Mouse (Mus musculus) testis, adult 2 months (tissue): ENCODE results near the gene Elmo1. TPM values are rescaled to one million over a fixed set of nuclear protein-coding genes. Genes with fewer than 3 reads are reported as not detected.

ENCODE experiments used
- H3K27ac ChIP-seq: fragments of 200-500 bp; 2 replicates; pipeline ENCODE4 v1.5.1; 2012; ENCODE audit warnings: low read depth, low read length; ENCODE audit not compliant: control insufficient read depth, insufficient read depth
- H3K27me3 ChIP-seq: fragments of 200-500 bp; 2 replicates; pipeline ENCODE4 v1.6.1; 2012; ENCODE audit warnings: mild to moderate bottlenecking, low read length, moderate library complexity; ENCODE audit not compliant: control insufficient read depth, insufficient read depth
- H3K36me3 ChIP-seq: fragments of 200-500 bp; 2 replicates; pipeline ENCODE4 v1.6.1; 2012; ENCODE audit warnings: mild to moderate bottlenecking, low read length; ENCODE audit not compliant: control insufficient read depth, insufficient read depth
- H3K4me1 ChIP-seq: fragments of 200-500 bp; 2 replicates; pipeline ENCODE4 v1.6.1; 2012; ENCODE audit warnings: low read length; ENCODE audit not compliant: control insufficient read depth, insufficient read depth
- H3K4me3 ChIP-seq: fragments of 200-500 bp; 2 replicates; pipeline ENCODE4 v1.5.1; 2012; ENCODE audit warnings: low read depth, mild to moderate bottlenecking, low read length, moderate library complexity, mixed read lengths; ENCODE audit not compliant: control insufficient read depth
- CTCF ChIP-seq: fragments of 200-500 bp; IDR thresholded peaks from 2 replicates; pipeline ENCODE4 v1.5.1; 2012; ENCODE audit warnings: low read depth, mild to moderate bottlenecking, inconsistent platforms, low read length, moderate library complexity; ENCODE audit not compliant: control insufficient read depth, insufficient read depth, insufficient replicate concordance
- POLR2A ChIP-seq: fragments of 200-500 bp; IDR thresholded peaks from 2 replicates; pipeline ENCODE4 v1.6.1; 2012; ENCODE audit warnings: low read depth, mild to moderate bottlenecking, inconsistent platforms, low read length, moderate library complexity; ENCODE audit not compliant: control insufficient read depth
- polyA plus RNA-seq: library from polyadenylated mRNA; depleted of rRNA; stranded (reverse); fragments of >200 nt; gene quantifications from 2 replicates; pipeline ENCODE4 v1.2.3, GENCODE M21; 2012

The Elmo1 gene
- polyA plus RNA-seq, 1 experiment, result 17.9 TPM

DNA sequence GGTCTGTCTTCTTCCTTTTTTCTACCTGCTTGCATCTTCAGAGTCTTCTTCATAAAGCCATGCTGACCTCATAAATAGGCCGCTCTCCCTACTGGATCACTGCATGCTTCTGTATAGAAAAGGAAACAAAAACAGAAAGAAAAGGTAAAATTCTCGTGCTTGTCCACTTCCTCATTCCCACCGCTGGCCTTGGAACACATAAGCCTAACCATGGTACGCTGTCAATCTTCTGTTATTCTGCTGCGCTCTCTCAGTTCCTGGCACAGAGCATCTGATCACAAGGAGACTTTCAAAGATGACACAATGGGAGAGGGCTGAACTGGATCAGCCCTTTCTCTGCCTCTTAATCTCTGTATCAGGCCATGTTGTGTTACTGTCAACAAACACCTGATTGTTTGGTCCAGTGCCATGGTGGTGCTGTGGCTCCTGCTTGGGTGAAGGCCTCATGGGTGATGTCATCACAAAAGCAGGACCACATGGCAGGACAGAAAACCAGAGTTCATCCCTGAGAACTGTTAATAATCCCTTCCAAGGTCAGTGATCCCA, 17.6 kb downstream of the Elmo1 start:
- TF ChIP-seq POLR2A (no peak), CTCF (no peak)
- no peaks in the 10 kb centered on the region for H3K27me3 ChIP-seq
- no peak overlapping the region for H3K4me3 ChIP-seq
- no peak overlapping the region for H3K27ac ChIP-seq
- no peaks in the 10 kb centered on the region; the same call in 1 of the 2 replicates for H3K4me1 ChIP-seq
- H3K36me3 ChIP-seq, result no peaks in the 10 kb centered on the region

DNA sequence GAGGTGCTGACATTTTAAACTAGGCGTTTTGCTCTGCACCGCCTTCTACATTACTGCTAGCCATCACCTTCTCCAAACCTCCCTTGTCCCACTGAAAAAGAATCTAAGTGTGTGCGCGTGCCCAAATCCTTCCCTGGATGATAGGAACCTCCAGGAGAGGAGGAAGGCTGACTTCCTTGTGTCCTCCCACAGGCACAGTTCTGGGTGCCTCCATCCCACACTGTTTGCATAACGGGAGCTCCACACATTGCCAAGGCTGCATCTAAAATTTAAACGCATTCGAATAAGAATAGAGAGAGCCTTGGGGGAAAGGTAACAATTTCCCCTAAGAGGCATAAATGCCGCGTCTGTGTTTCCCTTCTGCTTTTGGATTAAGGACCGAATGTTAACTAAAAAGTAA, 18.6 kb downstream of the Elmo1 start:
- H3K4me1 ChIP-seq, result no peaks in the 10 kb centered on the region; the same call in 1 of the 2 replicates
- H3K27me3 ChIP-seq, result no peaks in the 10 kb centered on the region
- H3K36me3 ChIP-seq, result no peaks in the 10 kb centered on the region
- TF ChIP-seq POLR2A, result no peak
- TF ChIP-seq CTCF, result no peak
- H3K4me3 ChIP-seq, result no peak overlapping the region
- no peak overlapping the region for H3K27ac ChIP-seq

DNA sequence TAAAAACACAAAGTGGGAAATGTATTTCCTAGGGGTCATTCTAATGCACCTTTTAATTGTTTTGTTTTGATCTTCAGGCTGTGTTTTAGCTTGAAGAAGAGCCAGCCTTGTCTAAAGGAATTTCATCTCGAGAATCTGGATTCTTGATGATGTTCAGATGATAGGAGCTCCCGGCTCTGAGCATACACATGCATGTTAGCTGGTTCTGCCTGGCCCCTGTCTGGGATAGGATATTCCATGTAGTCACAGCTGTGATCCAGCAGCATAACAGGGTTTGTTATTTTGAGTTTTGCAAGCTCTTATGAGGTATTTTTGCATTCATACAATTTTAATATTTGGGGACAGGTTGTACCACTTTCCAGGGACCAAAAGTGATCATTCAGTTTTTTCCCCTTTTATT, 19.1 kb downstream of the Elmo1 start:
- Histone ChIP-seq H3K4me1 (no peaks in the 10 kb centered on the region; the same call in 1 of the 2 replicates), H3K36me3 (no peaks in the 10 kb centered on the region), H3K27me3 (no peaks in the 10 kb centered on the region), H3K4me3 (no peak overlapping the region), H3K27ac (no peak overlapping the region)
- TF ChIP-seq CTCF (no peak), POLR2A (no peak)

DNA sequence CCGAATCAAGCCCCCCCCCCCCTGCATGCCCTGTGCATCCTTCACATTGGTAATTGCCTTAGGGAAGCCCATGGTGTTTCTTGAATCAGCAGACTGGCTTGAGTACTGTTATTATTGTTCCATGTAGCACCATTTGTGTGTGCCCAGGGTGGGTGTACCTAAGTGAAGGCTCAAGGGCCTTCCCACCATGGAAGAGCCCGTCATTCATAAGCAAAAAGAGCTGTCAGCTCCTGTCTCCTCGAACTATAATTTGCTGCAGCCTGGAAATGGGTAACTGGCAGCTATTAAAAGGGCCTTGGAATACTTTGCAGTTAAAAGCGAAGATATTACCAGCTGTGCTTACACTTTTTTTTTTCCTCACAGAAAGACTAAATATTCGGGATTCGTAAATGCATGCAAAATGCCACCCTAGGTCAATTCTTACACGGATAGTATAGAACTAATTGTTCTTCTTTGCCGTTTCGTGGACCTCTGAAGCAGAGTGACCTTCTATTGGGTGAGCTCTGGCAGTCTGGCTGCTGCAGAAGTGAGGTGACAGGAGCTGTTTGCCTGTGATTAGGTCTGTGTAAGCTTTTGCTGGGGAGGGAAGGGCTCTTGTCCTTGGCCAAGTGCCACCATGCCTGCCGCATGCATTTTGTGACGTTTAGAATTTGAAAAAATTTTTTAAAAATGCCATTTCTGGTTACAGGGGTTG, 19.7 kb downstream of the Elmo1 start:
- no peak overlapping the region for H3K4me3 ChIP-seq
- no peaks in the 10 kb centered on the region for H3K36me3 ChIP-seq
- H3K4me1 ChIP-seq, result no peaks in the 10 kb centered on the region; the same call in 1 of the 2 replicates
- TF ChIP-seq POLR2A, result no peak
- no peak for TF ChIP-seq CTCF
- H3K27ac ChIP-seq, result no peak overlapping the region
- no peaks in the 10 kb centered on the region for H3K27me3 ChIP-seq

DNA sequence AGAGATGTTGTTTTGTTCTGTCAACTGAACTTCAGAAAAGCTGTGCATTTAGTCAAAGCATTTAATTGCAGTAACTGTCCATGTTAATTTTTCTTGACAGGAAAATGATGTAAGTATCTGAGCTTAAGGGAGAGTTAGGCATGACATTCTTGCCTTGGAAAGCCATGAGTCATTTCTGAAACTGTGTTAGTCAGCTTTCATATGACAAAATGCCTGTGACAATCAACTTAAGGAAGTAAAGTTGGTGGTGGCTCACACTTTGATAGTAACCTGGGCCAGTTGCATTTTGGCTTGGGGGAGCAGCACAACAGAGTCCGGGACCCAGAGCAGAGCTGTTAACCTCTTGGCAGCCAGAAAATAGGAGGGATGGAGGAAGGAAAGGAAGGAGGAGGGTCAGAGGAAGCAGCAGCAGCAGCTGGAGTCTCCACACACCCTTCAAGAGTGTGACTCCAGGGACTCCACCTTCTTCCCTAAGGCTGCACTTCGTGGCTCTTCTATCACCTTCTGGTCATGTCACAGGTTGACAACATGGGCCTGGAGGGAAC, 20.9 kb downstream of the Elmo1 start:
- H3K27ac ChIP-seq, result no peak overlapping the region
- H3K36me3 ChIP-seq, result no peaks in the 10 kb centered on the region
- TF ChIP-seq POLR2A (no peak), CTCF (no peak)
- H3K4me3 ChIP-seq, result no peak overlapping the region
- H3K4me1 ChIP-seq, result peaks cover 5% of the 10 kb centered on the region
- H3K27me3 ChIP-seq, result no peaks in the 10 kb centered on the region

DNA sequence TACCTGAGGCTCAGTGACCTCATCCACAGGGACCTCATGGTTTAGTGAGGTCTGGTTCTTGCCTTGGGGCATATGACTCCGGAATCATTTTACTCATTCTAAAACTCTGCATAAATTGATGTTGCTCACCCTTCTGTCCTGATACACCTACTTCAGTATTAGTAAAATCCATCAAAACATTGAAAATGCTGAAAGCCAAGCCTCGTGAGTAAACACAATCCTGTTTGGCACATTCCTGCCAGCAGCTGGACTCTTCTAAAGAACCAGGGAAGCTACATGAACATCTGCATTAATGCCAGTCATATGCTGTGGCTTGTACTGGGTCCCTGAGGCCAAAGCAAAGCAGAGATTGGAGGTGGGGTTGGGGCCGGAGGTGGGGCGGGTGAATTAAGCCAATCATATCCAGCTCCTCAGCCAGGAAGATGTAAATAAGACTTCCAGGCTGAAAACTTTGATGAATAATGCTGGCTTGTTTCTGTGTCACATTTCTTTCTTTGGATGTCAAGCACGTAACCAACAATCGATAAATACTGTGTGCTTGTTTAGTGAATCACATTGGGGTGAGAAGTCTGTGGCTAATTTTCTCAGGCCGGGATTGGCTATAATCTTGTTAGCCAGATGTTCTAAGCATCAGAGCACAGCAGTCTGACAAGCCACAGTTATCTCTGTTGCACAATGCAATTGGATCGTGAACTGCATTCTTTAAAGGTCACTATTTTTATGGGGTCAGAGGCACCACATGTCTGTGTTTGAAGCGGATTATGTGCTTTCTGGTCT, 24.9 kb downstream of the Elmo1 start:
- TF ChIP-seq POLR2A, result no peak
- no peak for TF ChIP-seq CTCF
- Histone ChIP-seq H3K27me3 (no peaks in the 10 kb centered on the region), H3K36me3 (no peaks in the 10 kb centered on the region), H3K4me3 (no peak overlapping the region), H3K4me1 (peaks cover 5% of the 10 kb centered on the region), H3K27ac (no peak overlapping the region)

DNA sequence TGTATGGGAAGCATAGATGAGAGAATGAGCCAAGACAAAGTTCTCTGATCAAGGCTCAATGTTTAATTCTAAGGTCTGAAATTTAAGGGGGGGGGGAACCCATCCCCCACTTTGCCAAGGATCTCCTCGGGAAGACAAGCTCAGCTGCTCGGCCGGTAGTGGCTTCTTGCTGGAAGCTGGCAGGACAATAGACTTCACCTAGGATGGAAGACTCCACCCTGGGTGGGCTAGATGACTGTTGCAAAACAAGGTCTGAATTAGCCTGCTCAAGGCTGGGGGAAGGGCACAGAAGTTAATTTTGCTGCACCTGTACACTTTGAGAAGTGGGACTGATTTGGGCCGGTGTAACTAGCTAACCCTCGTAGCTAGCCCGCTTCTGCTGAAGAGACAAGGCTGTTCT, 25.6 kb downstream of the Elmo1 start:
- H3K27me3 ChIP-seq, result no peaks in the 10 kb centered on the region
- peaks cover 5% of the 10 kb centered on the region for H3K4me1 ChIP-seq
- H3K27ac ChIP-seq, result no peak overlapping the region; the same call in 1 of the 2 replicates
- no peak overlapping the region for H3K4me3 ChIP-seq
- TF ChIP-seq POLR2A (no peak), CTCF (no peak)
- H3K36me3 ChIP-seq, result no peaks in the 10 kb centered on the region
